Comparison of ENCODE assay signal across 15 mouse cellular contexts in the genomic region with DNA sequence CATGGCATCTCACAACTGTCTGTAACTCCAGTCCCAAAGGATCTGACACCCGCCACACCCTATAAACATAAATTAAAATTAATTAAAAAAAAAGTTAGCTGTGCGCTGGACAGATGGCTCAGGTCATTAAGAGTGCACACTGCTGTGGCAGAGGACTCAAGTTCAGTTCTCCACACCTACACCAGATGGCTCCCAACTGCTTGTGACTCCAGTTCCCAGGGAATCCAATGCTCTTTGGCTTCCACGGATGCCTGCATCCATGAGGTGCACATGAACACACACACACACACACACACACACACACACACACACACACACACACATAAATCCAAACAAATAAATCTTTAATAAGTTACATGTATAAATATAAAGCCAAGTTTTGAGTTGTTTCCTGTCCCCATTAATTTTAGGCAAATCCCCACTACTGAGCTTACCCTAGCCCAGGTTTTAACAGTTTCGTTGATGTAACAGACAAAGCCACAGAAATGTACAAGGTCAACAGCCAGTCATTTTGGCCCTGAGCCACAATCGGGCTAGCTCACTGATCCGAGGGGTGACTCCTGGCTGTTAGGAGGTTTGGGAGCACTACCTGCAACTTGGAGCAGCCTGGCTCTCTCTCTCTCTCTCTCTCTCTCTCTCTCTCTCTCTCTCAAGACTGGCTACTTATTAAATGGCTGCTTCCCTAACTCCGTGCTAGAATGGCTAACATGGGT. TPM values are rescaled to one million over a fixed set of nuclear protein-coding genes. Genes with fewer than 3 reads are reported as not detected.
DNase-seq lines count a peak whose midpoint lies in the region; ATAC-seq and TF ChIP-seq lines count a peak whose summit lies in the region.
"Had no signal": no experiment of that assay in that cellular context is flagged by ENCODE, and none has a peak within 500 bp of the region (broad histone marks: within the 10 kb centered on the region; RNA-seq: fewer than 3 reads in every experiment).

No protein-coding gene starts in this region.

- peak; percentile 33; the same call in 1 of the 2 replicates for ATAC-seq in forebrain, embryonic 16.5 days
- ATAC-seq in forebrain, embryonic 13.5 days = no peak
- peak; percentile 41 for ATAC-seq in kidney, postnatal 0 days (replicated peaks; ENCODE audit: low FRiP score, low read depth)
- ATAC-seq: forebrain, postnatal 0 days had no signal

- H3K4me3 ChIP-seq in forebrain, embryonic 16.5 days (replicated peaks; ENCODE audit: low read length) = no peak overlapping the region
- no peak overlapping the region for H3K4me3 ChIP-seq in forebrain, embryonic 13.5 days
- H3K4me3 ChIP-seq in kidney, postnatal 0 days (replicated peaks; ENCODE audit: low read depth, low read length) = no peak overlapping the region
- H3K4me3 ChIP-seq: heart, embryonic 10.5 days; liver, embryonic 15.5 days; midbrain, embryonic 12.5 days had no signal

- H3K27ac ChIP-seq in forebrain, embryonic 16.5 days (ENCODE audit: low read length) = no peak overlapping the region
- no peak overlapping the region for H3K27ac ChIP-seq in forebrain, embryonic 13.5 days
- H3K27ac ChIP-seq in kidney, postnatal 0 days = 0 out of 2 replicates have a peak overlapping the region, but pooled peaks have one; percentile 37
- H3K27ac ChIP-seq: heart, embryonic 10.5 days; liver, embryonic 15.5 days; midbrain, embryonic 12.5 days had no signal

- no peaks in the 10 kb centered on the region for H3K9me3 ChIP-seq in forebrain, embryonic 16.5 days (ENCODE audit: control insufficient read depth, low read length)
- no peaks in the 10 kb centered on the region for H3K9me3 ChIP-seq in forebrain, embryonic 13.5 days (replicated peaks)
- no peaks in the 10 kb centered on the region for H3K9me3 ChIP-seq in kidney, postnatal 0 days (replicated peaks; ENCODE audit: low read length)
- H3K9me3 ChIP-seq: heart, embryonic 10.5 days; liver, embryonic 15.5 days; midbrain, embryonic 12.5 days had no signal

- no peaks in the 10 kb centered on the region for H3K4me1 ChIP-seq in forebrain, embryonic 16.5 days (replicated peaks; ENCODE audit: control insufficient read depth, insufficient read depth, low read length)
- no peaks in the 10 kb centered on the region for H3K4me1 ChIP-seq in forebrain, embryonic 13.5 days
- peaks cover 1% of the 10 kb centered on the region; the same call in 1 of the 2 replicates for H3K4me1 ChIP-seq in kidney, postnatal 0 days (replicated peaks; ENCODE audit: insufficient read depth, low read length)

- H3K36me3 ChIP-seq in forebrain, embryonic 16.5 days (ENCODE audit: control insufficient read depth, insufficient read depth) = no peaks in the 10 kb centered on the region
- no peaks in the 10 kb centered on the region for H3K36me3 ChIP-seq in forebrain, embryonic 13.5 days (ENCODE audit: poor library complexity, severe bottlenecking)
- no peaks in the 10 kb centered on the region for H3K36me3 ChIP-seq in kidney, postnatal 0 days (ENCODE audit: insufficient read depth, low read length)
- H3K36me3 ChIP-seq: heart, embryonic 10.5 days; midbrain, embryonic 12.5 days had no signal

- H3K4me2 ChIP-seq in forebrain, embryonic 16.5 days (ENCODE audit: low read length) = no peak overlapping the region
- no peak overlapping the region for H3K4me2 ChIP-seq in forebrain, embryonic 13.5 days
- no peak overlapping the region for H3K4me2 ChIP-seq in kidney, postnatal 0 days (ENCODE audit: low read length)
- H3K4me2 ChIP-seq: liver, embryonic 15.5 days; midbrain, embryonic 12.5 days had no signal

- no peaks in the 10 kb centered on the region for H3K27me3 ChIP-seq in forebrain, embryonic 16.5 days (replicated peaks; ENCODE audit: control insufficient read depth, insufficient read depth, low read length)
- no peaks in the 10 kb centered on the region for H3K27me3 ChIP-seq in forebrain, embryonic 13.5 days
- H3K27me3 ChIP-seq in kidney, postnatal 0 days (ENCODE audit: insufficient read depth, low read length) = no peaks in the 10 kb centered on the region
- H3K27me3 ChIP-seq: liver, embryonic 15.5 days; midbrain, embryonic 12.5 days had no signal

- DNase-seq in ES-CJ7 (ENCODE audit: low read depth, low spot score) = peak; percentile 50
- peak; percentile 41 for DNase-seq in embryo, embryonic 11 days
- peak; percentile 66 for DNase-seq in kidney, postnatal 0 days (ENCODE audit: low spot score)
- no peak for DNase-seq in frontal cortex, postnatal 14 days (ENCODE audit: low spot score in 2 of 2)
- DNase-seq in ovary, postnatal 36 days (ENCODE audit: low spot score) = no peak
- no peak for DNase-seq in urinary bladder, postnatal 36 days (ENCODE audit: low spot score in 2 of 2)
- DNase-seq: cerebellum, postnatal 36 days; forebrain, postnatal 0 days; right cerebral cortex, adult 18-20 months had no signal

- WGBS in forebrain, embryonic 16.5 days = 69% methylated on average over 7 of the region's 7 CpGs
- WGBS in forebrain, embryonic 13.5 days = 76% methylated on average over 7 of the region's 7 CpGs
- WGBS in kidney, postnatal 0 days = 34% methylated on average over 7 of the region's 7 CpGs

- H3K9ac ChIP-seq in forebrain, embryonic 16.5 days (replicated peaks; ENCODE audit: low read depth, low read length) = no peak overlapping the region
- no peak overlapping the region for H3K9ac ChIP-seq in forebrain, embryonic 13.5 days
- no peak overlapping the region for H3K9ac ChIP-seq in kidney, postnatal 0 days (ENCODE audit: low read depth, low read length)
- H3K9ac ChIP-seq: forebrain, postnatal 0 days; liver, embryonic 15.5 days; midbrain, embryonic 12.5 days had no signal

- TF ChIP-seq CTCF in kidney, postnatal 0 days (IDR thresholded peaks at IDR 0.05; ENCODE audit: low read depth) = peak; percentile 44; the same call in 1 of the 2 replicates

RNA-seq across cellular contexts. Expression of a gene that starts 8.4 kb away (rescaled TPM):
- 2.0 and 2.5 TPM in 2 replicates for polyA plus RNA-seq in forebrain, embryonic 16.5 days (2015; fragmentation: Nextera tagmentation; extraction: Ambion mirVana)
- 1.7 and 2.4 TPM in 2 replicates for polyA plus RNA-seq in forebrain, embryonic 13.5 days (2015; fragmentation: Nextera tagmentation; extraction: Ambion mirVana)
- polyA plus RNA-seq in kidney, postnatal 0 days (2015; fragmentation: Nextera tagmentation; extraction: Ambion mirVana) = 0.62 and 1.2 TPM in 2 replicates
- polyA plus RNA-seq: testis, adult 2 months had no signal

RNA-seq across cellular contexts. Expression of a gene that starts 10.2 kb away (rescaled TPM):
- 0.29 and 0.43 TPM in 2 replicates for polyA plus RNA-seq in forebrain, embryonic 16.5 days (2015; fragmentation: Nextera tagmentation; extraction: Ambion mirVana)
- polyA plus RNA-seq in forebrain, embryonic 13.5 days (2015; fragmentation: Nextera tagmentation; extraction: Ambion mirVana) = 0.72 and 0.81 TPM in 2 replicates
- 0.80 and 0.93 TPM in 2 replicates for polyA plus RNA-seq in kidney, postnatal 0 days (2015; fragmentation: Nextera tagmentation; extraction: Ambion mirVana)

RNA-seq across cellular contexts. Expression of a gene that starts 11.8 kb away (rescaled TPM):
- 0.19 TPM in 1 of 2 replicates, not detected in the other for polyA plus RNA-seq in forebrain, embryonic 16.5 days (2015; fragmentation: Nextera tagmentation; extraction: Ambion mirVana)
- 0.15 and 0.37 TPM in 2 replicates for polyA plus RNA-seq in forebrain, embryonic 13.5 days (2015; fragmentation: Nextera tagmentation; extraction: Ambion mirVana)
- 3.6 and 3.9 TPM in 2 replicates for polyA plus RNA-seq in kidney, postnatal 0 days (2015; fragmentation: Nextera tagmentation; extraction: Ambion mirVana)

RNA-seq across cellular contexts. Expression of a gene that starts 33.1 kb away (rescaled TPM):
- polyA plus RNA-seq in forebrain, embryonic 16.5 days (2015; fragmentation: Nextera tagmentation; extraction: Ambion mirVana) = 49.1 and 54.5 TPM in 2 replicates
- polyA plus RNA-seq in forebrain, embryonic 13.5 days (2015; fragmentation: Nextera tagmentation; extraction: Ambion mirVana) = 74.4 and 85.8 TPM in 2 replicates
- polyA plus RNA-seq in kidney, postnatal 0 days (2015; fragmentation: Nextera tagmentation; extraction: Ambion mirVana) = 77.5 and 82.6 TPM in 2 replicates

RNA-seq across cellular contexts. Expression of a gene that starts 33.2 kb away (rescaled TPM):
- 19.7 and 21.8 TPM in 2 replicates for polyA plus RNA-seq in forebrain, embryonic 16.5 days (2015; fragmentation: Nextera tagmentation; extraction: Ambion mirVana)
- 14.8 and 17.8 TPM in 2 replicates for polyA plus RNA-seq in forebrain, embryonic 13.5 days (2015; fragmentation: Nextera tagmentation; extraction: Ambion mirVana)
- 8.0 and 8.1 TPM in 2 replicates for polyA plus RNA-seq in kidney, postnatal 0 days (2015; fragmentation: Nextera tagmentation; extraction: Ambion mirVana)

Comparison
In these comparisons a context has a peak if more than half of its experiments do, and no peak if none do; other contexts are left out.
1. DNase-seq: peak in ES-CJ7 (single experiment), embryo, embryonic 11 days (single experiment) and kidney, postnatal 0 days (single experiment); none in frontal cortex, postnatal 14 days (0 of 2), ovary, postnatal 36 days (single experiment) and urinary bladder, postnatal 36 days (0 of 2).